Mouse (Mus musculus) thymus, postnatal 4 days (tissue): Measurements from ENCODE around the gene Foxp2.

Source experiments
- DNase-seq: peaks from one replicate; pipeline ENCODE4 v3.0.0; 2021

Gene Foxp2

DNA sequence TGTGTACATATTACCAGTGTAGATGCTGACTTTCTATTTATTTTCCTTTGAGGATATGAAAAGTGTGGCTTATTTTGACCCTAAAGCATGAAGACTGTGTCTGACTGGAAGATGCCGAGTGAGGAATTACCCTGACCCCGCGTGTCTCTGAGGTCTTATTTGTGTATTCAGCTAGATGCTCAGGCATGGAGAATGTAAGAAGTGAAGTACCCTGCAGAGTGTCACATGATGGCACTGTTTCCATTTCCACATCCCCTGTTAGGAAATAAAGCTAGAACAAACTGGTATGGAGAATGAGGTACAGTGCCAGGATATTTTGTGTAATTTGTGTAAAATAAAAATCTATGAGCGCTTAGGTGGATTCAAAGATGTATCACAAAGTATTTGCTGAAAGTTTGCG, 219.8 kb downstream of the Foxp2 start:
- DNase-seq: no peak

DNA sequence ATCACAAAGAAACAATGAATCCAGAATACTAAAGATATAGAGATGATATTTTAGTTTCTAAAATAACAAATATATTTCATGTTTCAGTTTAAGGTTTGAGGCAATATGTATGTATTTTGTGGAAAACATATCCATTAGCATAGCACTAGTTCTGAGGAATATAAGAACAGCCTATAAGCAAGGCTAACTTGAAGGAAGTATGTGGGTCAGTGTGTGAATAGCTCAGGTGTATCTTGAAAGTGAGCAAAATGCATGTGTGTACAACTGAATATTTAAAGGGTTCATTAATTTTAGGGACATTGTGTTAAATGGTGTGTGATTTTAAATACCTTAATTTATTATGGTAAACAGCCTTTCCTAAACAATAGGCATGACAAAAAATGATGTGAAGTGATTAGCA, 220.2 kb downstream of the Foxp2 start:
- DNase-seq: no peak

GRCm38 (mm10) chr6:15130142-15130541, 229.0 kb downstream of the Foxp2 start:
- DNase-seq: no peak

- no peak for DNase-seq
These were observed 240.9 kb downstream of the Foxp2 start for GRCm38 (mm10) chr6:15142094-15142493.

- no peak for DNase-seq
These were observed 250.5 kb downstream of the Foxp2 start for GRCm38 (mm10) chr6:15151619-15152018.

DNA sequence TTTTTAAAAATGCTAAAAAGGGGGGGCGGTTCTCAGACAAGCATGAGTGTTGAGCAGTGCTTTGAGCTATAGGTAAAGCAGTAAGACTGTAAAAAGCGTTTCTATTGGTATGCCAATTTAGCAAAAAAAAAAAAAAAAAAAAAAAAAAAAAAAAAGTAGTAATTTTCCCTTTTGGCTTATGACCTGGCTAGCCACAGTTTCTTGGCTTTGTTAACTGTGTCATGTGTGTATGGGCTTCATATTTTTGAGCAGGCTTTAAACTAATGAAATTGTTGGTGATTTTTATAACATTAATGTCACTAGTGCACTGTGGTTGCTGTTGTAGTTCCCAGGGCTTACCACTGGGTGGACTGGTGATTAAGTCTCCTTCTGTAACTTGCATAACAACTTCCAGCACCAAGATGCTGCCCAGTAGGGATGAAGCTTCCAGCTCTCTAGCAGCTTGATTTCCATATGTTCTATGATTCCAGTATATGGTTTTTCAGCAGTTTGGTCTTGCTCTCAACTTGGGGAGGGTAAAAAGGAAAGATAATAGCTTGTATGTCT, 262.4 kb downstream of the Foxp2 start:
- DNase-seq: no peak

DNA sequence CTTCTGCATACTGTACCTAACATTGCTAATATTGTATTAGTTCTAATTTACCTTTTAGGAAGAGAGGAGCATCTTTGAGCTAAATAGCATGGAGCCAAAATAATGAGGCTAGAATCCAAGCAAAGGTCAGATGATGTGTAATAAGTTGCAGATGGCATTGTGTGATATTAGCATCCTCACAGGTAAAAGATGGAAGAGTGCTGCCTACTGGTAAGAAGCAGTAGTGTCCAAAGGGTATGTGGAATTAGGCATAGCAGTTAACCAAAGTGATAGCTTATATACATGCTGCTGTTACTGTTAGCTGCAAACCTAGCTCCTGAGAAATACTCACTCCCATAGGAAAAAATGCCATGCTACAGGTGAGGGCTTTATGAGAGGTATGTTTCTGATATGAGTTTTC, 275.6 kb downstream of the Foxp2 start:
- DNase-seq: no peak

DNA sequence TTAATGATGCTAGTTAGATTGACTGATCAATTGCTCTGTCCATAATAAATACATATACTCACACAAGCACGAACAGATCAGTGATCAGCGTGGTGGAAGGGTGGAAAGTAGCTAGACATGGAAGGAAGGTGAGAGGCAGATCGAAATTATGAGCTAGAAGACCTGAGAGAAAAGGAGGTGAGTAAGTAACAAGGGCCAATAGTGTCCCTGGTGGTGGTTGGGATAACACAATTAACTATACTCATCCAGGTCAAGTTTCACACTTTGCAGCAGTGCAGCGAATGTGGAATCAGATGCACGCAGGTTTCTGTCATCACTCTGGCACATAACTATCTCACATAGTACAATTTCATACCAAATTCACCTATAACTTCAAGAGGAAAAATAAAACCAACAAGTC, 291.7 kb downstream of the Foxp2 start:
- DNase-seq: no peak

- DNase-seq: no peak
These were observed 341.2 kb downstream of the Foxp2 start for GRCm38 (mm10) chr6:15242176-15242942.

DNA sequence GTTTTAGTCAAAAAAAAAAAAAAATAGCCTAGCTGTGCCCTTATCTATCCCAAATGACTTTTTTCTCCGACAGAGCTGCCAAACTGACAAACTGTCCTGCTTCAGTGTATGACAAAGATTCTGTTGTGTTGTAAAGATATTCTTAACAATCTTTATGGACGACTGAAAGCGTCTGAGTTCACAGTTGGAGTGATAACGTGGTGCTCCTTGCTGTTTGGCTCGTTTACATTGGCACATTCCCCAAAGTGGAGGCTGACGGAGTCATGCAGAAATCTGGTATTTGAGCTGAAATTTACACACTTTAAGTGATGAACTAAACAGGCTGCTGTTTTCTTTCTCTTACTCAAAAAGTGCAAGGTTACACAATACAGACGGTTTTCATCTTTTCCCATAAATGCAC, 356.2 kb downstream of the Foxp2 start:
- DNase-seq: no peak

DNA sequence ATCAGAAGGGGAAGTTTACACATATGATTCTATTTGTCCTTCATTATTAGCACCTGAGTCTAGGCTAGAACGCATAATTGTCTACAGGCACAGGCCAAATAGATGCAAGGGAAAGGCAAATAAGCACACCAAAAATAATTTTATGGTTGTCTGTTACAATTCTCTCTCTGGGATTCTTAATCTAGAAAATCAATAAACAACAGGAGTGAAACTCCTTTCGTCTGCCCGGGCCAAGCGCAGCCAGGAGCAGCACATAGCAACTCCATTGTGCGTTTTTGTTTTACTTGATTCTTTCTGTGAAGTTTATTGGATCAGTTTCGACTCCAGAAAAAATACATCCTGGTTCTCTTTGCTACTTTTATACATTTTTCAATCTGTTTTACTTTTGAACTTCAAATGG, 356.7 kb downstream of the Foxp2 start:
- no peak for DNase-seq

- no peak for DNase-seq
These were observed 367.0 kb downstream of the Foxp2 start for GRCm38 (mm10) chr6:15268136-15268535.

- DNase-seq: no peak
These were observed 384.1 kb downstream of the Foxp2 start for GRCm38 (mm10) chr6:15285213-15285612.

- DNase-seq: no peak
These were observed 392.9 kb downstream of the Foxp2 start for GRCm38 (mm10) chr6:15294081-15294480.

GRCm38 (mm10) chr6:15299279-15299678, 398.1 kb downstream of the Foxp2 start:
- DNase-seq: no peak

DNA sequence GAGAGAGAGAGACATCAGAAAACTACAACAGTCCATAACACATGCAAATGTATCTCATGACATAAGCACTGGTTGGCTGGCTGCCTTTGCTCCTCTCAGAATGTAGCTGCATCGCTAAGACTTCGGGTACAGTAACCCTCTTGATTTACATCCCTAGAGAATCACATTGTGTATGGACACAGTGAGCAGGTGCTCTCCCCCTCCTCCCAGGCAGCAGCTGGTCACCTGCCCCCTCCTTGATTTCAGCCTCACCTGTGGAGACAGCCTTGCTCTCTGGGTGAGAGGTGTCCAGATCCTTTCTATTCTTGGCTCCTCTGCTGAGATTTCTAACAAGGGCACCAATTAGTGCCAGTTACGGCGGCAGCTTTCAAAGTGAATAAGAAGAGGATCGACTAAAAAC, 409.5 kb downstream of the Foxp2 start:
- DNase-seq: no peak

DNA sequence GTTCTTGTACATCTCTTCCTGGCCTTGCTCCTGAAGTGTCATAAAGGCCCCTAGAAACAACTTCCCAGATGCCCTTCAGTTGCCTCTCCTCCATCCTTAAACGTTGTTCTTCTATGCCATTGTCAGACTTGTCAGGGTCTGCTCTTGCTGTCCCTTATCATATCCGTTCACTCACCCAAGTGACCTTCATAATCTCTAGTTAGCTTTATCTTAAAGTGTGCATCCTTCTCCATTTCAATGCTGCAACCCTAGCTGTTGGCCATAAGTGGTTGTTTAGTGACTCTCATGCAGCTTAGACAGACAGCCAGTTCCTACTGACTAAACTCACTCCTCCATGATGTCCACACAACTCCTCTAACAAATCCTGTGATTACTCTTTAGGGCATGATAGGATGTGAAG, 415.8 kb downstream of the Foxp2 start:
- no peak for DNase-seq

- no peak for DNase-seq
These were observed 417.2 kb downstream of the Foxp2 start for GRCm38 (mm10) chr6:15318343-15318742.

DNA sequence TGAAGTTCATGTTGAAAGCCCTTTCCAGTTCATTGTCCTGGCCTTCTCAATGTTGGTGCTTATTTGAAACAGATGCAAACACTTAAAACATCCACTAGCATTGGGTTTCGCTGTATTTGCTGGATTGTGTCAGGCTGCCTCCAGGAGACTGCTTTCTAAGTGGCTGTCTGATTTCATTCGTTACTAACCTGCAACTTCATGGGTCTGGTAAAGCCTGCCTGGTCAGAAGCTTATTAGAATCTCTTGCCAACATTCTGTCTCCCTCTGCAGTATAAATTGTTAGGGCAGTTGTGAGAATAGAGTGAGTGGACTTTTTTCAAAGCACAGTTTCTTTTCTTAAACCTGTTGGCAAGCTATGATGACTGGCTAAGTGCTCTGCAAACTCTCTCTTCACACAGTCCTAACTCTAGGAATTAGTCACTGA, 420.4 kb downstream of the Foxp2 start:
- no peak for DNase-seq

DNA sequence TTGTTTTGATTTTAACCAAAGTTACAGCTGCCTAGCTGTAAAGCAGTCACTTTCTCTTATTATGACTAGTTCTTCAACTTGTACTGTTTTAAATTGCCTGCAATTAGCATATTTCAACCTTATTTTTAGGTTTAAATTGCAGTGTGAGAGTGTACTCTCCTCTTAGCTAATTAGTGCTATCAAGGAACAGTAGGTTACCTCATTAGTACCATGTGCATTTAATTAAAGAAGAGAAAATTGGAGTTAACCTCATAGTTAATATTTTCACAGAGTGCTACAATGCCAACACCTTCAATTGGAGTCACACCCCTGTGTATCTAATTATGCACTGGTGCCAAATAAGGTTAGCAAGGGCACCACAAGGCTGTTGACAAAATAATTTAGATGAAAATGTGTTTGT, 421.9 kb downstream of the Foxp2 start:
- DNase-seq: no peak

GRCm38 (mm10) chr6:15347705-15348104, 446.6 kb downstream of the Foxp2 start:
- DNase-seq: no peak

- DNase-seq: peak; percentile 4
These were observed 454.7 kb downstream of the Foxp2 start for GRCm38 (mm10) chr6:15355852-15356251.

GRCm38 (mm10) chr6:15370281-15370680, 469.1 kb downstream of the Foxp2 start:
- DNase-seq: no peak

- no peak for DNase-seq
These were observed 469.7 kb downstream of the Foxp2 start for GRCm38 (mm10) chr6:15370827-15371226.

DNA sequence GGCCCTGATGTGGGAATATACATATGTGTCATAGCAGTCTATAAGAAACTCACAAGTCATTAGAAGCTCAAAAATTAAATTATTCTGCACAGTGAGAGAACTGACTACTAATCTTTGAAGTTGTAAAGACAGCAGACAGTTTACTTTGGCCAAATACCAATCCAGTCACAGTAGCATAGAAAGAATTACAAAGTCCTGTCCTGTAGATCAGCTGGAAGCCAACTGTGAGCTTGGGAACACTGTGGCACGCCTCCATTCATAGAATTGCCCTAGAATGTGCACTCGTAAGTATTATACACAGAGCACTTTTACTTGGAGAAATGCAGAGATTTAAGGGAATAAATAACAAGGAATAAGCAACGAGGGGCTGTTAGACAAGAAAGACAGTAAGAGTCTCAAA, 472.5 kb downstream of the Foxp2 start:
- DNase-seq: no peak
